Mouse (Mus musculus): ENCODE data around the gene Trim11. TPM values are rescaled to one million over a fixed set of nuclear protein-coding genes. Genes with fewer than 3 reads are reported as not detected.
A peak's percentile ranks its signal among the peaks of the same experiment; 100 is the strongest.

Gene Trim11
- polyA plus RNA-seq, 1 experiment from 2014 or later: 36.1 TPM

DNA sequence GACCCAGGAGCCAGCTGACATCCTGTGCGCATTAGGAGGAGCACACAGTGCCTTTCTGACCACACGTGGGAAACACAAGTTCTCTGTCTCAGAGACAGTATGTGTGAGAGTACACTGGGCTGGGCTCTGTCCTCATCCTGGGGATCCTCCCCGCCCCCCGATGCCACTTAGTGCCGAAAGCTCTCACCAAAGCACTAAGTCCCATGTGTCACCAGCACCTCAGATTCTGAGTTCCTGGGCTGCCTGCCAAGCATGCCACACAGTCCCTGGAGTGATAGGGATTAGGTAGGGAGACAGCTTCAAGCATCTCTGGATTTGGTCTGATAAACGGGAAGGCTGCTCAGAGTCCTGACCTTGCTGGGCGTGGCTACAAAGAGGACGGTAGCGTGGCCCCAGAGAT lies 12.9 kb downstream of the Trim11 start:
- 36% methylated on average over 9 of the region's 9 CpGs for WGBS
- peak overlapping the region; percentile 3; the same call in 1 of the 2 replicates for H3K9ac ChIP-seq (ENCODE audit: low read length)
- peaks cover 66% of the 10 kb centered on the region for H3K36me3 ChIP-seq (ENCODE audit: control insufficient read depth, insufficient read depth, low read length)
- peaks cover 68 to 93% of the 10 kb centered on the region in 2 experiments for H3K4me1 ChIP-seq (ENCODE audit: control insufficient read depth in 2 of 2, insufficient read depth in 2 of 2, low read length in 2 of 2)
- H3K27me3 ChIP-seq (ENCODE audit: control insufficient read depth, insufficient read depth, low read length): no peaks in the 10 kb centered on the region
- no peaks in the 10 kb centered on the region for H3K9me3 ChIP-seq (ENCODE audit: control insufficient read depth, low read length)
- peak overlapping the region; percentile 91 to 97 for H3K27ac ChIP-seq (replicated peaks in 1 of 2; ENCODE audit: control insufficient read depth in 1 of 2, insufficient read depth in 1 of 2, low read depth in 2 of 2, low read length in 2 of 2)
- H3K4me2 ChIP-seq (ENCODE audit: low read length): peak overlapping the region; percentile 18; the same call in 1 of the 2 replicates
- no peak overlapping the region for H3K4me3 ChIP-seq (ENCODE audit: control insufficient read depth in 1 of 2, insufficient read depth in 1 of 2, low read depth in 1 of 2, low read length in 2 of 2)
- ATAC-seq (ENCODE audit: insufficient number of reproducible peaks, insufficient read depth, low FRiP score, low read depth): peak; percentile 81

DNA sequence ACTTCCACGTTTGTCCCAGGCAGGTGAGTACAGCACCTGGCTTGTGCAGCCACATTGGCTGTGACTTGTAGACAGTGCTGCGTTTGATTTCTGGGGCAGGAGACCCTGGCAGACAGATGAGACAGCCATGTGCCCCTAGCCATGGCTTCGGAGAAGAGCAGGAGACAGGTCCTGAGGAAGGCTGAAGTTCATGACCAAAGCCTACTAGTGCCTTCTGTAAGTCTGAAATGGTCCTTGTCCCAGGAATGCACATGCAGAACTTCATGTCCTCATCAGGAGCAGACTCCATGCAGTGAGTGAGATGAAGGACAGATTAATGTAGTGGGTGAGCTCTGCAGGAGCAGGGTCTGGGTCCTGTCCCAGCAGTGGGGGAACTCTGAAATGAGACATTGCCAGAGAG lies 14.0 kb downstream of the Trim11 start:
- Histone ChIP-seq H3K36me3 (ENCODE audit: control insufficient read depth, insufficient read depth, low read length) (peaks cover 66% of the 10 kb centered on the region), H3K27ac (replicated peaks in 1 of 2; ENCODE audit: control insufficient read depth in 1 of 2, insufficient read depth in 1 of 2, low read depth in 2 of 2, low read length in 2 of 2) (peak overlapping the region; percentile 6 to 97; a peak in 3 of 4 replicates)

DNA sequence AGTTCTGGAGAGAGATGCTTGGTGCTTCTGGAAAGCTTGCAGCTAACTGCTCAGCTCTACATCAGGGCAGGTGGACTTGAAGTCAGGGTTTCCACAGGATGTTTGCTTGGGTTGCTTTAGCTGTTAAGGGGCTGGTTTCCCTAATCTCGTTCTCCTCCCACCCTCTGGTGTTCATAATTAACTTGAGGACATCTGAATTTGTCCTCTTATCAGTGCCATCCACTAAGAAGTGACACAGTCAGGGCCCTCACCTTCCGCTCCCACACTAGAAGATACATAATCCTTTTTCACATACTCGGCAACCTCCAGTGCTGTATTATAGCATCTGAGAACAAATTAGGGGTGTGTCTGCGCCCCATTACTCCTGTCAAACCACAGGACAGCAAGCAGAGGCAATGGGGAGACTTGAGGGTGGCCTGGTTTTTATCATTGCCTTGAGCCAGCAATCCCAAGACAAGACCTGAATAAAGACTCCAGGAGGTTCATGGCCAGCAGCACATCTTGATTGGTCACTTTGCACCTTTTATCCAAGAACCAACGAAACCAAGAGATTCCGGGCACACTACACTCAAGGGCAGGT lies 15.3 kb downstream of the Trim11 start:
- Histone ChIP-seq H3K4me1 (ENCODE audit: control insufficient read depth in 2 of 2, insufficient read depth in 2 of 2, low read length in 2 of 2) (peaks cover 53 to 92% of the 10 kb centered on the region in 2 experiments), H3K9ac (ENCODE audit: low read length) (peak overlapping the region; percentile 45), H3K4me2 (ENCODE audit: low read length) (no peak overlapping the region)

More for the DNA sequence above, 14.0 kb downstream of the Trim11 start:
- Histone ChIP-seq H3K9ac (ENCODE audit: low read length) (peak overlapping the region; percentile 55), H3K4me1 (ENCODE audit: control insufficient read depth in 2 of 2, insufficient read depth in 2 of 2, low read length in 2 of 2) (peaks cover 57 to 92% of the 10 kb centered on the region in 2 experiments), H3K4me3 (ENCODE audit: control insufficient read depth in 1 of 2, insufficient read depth in 1 of 2, low read depth in 1 of 2, low read length in 2 of 2) (no peak overlapping the region), H3K27me3 (ENCODE audit: control insufficient read depth, insufficient read depth, low read length) (no peaks in the 10 kb centered on the region), H3K4me2 (ENCODE audit: low read length) (no peak overlapping the region), H3K9me3 (ENCODE audit: control insufficient read depth, low read length) (no peaks in the 10 kb centered on the region)
- no peak for ATAC-seq (ENCODE audit: insufficient number of reproducible peaks, insufficient read depth, low FRiP score, low read depth)
- WGBS: 76% methylated on average over 3 of the region's 3 CpGs

DNA sequence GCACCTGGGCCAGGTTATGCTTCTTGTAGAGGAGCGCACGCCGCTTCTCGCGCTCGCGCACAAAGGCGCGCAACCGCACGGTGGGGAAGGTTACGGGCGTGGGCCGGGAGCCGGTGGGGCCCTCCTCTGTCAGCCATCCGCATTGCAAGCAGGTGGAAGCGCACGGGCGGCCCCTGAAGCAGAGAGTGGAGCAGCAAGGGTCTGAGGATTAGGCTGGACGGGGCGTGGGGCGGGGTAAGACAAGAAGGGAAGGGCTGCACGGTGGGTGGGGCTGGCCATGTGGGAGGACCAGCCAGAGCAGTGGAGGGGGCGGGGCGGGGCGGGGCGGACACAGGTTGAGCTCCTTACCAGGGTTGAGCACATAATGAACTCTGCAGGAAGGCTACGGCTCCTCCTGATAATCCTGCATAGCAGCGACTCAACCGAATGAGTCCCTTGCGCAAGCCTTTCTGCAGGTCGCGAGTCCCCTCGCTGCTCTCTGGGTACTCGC lies 16.5 kb downstream of the Trim11 start:
- 0 out of 2 replicates have a peak, but pooled peaks have one; percentile 14 for ATAC-seq (ENCODE audit: insufficient number of reproducible peaks, insufficient read depth, low FRiP score, low read depth)
- H3K27ac ChIP-seq (replicated peaks in 1 of 2; ENCODE audit: control insufficient read depth in 1 of 2, insufficient read depth in 1 of 2, low read depth in 2 of 2, low read length in 2 of 2): peak overlapping the region in 1 of 2 experiments; percentile 97; a peak in 2 of 4 replicates
- peaks cover 59 to 93% of the 10 kb centered on the region in 2 experiments for H3K4me1 ChIP-seq (ENCODE audit: control insufficient read depth in 2 of 2, insufficient read depth in 2 of 2, low read length in 2 of 2)
- H3K4me2 ChIP-seq (ENCODE audit: low read length): peak overlapping the region; percentile 62
- H3K9me3 ChIP-seq (ENCODE audit: control insufficient read depth, low read length): no peaks in the 10 kb centered on the region
- peak overlapping the region in 1 of 2 experiments; percentile 29; a peak in 2 of 4 replicates for H3K4me3 ChIP-seq (ENCODE audit: control insufficient read depth in 1 of 2, insufficient read depth in 1 of 2, low read depth in 1 of 2, low read length in 2 of 2)
- 5% methylated on average over 35 of the region's 35 CpGs for WGBS
- H3K36me3 ChIP-seq (ENCODE audit: control insufficient read depth, insufficient read depth, low read length): peaks cover 47% of the 10 kb centered on the region
- H3K9ac ChIP-seq (ENCODE audit: low read length): peak overlapping the region; percentile 45; the same call in 1 of the 2 replicates
- no peaks in the 10 kb centered on the region for H3K27me3 ChIP-seq (ENCODE audit: control insufficient read depth, insufficient read depth, low read length)

More for the DNA sequence above, 15.3 kb downstream of the Trim11 start:
- no peak for ATAC-seq (ENCODE audit: insufficient number of reproducible peaks, insufficient read depth, low FRiP score, low read depth)
- Histone ChIP-seq H3K27ac (replicated peaks in 1 of 2; ENCODE audit: control insufficient read depth in 1 of 2, insufficient read depth in 1 of 2, low read depth in 2 of 2, low read length in 2 of 2) (peak overlapping the region in 1 of 2 experiments; percentile 97; a peak in 1 of 4 replicates), H3K36me3 (ENCODE audit: control insufficient read depth, insufficient read depth, low read length) (peaks cover 59% of the 10 kb centered on the region), H3K9me3 (ENCODE audit: control insufficient read depth, low read length) (no peaks in the 10 kb centered on the region), H3K4me3 (ENCODE audit: control insufficient read depth in 1 of 2, insufficient read depth in 1 of 2, low read depth in 1 of 2, low read length in 2 of 2) (no peak overlapping the region), H3K27me3 (ENCODE audit: control insufficient read depth, insufficient read depth, low read length) (no peaks in the 10 kb centered on the region)
- WGBS: 50% methylated on average over 6 of the region's 6 CpGs

DNA sequence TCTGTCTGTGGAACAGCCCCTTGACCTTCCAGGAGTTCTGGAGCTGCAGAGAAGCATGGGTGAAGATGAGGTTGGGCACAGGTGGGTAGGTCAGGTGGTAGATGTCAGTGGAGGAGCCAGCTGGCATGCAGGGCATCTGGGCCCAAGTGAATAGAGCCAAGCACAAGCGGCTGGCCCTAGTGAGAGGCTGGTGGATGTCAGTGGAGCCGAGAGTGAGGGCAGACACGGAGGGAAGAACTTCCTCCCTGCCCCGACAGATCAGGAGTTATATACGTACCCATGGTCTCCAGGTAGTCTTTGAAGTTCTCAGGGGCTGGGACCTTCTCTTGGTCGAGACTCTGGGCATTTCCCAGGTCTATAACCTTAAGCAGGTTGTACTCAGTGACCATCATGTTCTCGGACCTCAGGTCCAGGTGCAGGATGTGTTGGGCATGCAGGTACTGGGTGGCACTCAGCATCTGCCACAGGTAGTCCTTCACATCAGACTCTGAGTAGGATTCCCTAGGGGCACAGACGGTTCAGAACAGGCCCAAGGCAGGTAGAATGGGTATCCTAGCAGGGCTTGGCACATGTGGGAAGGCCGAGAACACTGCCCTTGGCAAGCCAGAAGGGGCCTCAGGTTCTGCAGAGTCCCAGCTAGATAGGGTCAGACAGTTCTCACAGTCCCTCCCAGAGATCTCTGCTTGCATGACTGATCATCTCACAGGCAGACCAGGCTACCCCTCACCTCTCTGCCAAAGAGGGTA lies 17.3 kb downstream of the Trim11 start:
- ATAC-seq (ENCODE audit: insufficient number of reproducible peaks, insufficient read depth, low FRiP score, low read depth): no peak
- Histone ChIP-seq H3K27me3 (ENCODE audit: control insufficient read depth, insufficient read depth, low read length) (no peaks in the 10 kb centered on the region), H3K4me2 (ENCODE audit: low read length) (no peak overlapping the region), H3K36me3 (ENCODE audit: control insufficient read depth, insufficient read depth, low read length) (peaks cover 39% of the 10 kb centered on the region), H3K4me3 (ENCODE audit: control insufficient read depth in 1 of 2, insufficient read depth in 1 of 2, low read depth in 1 of 2, low read length in 2 of 2) (no peak overlapping the region), H3K9me3 (ENCODE audit: control insufficient read depth, low read length) (no peaks in the 10 kb centered on the region), H3K4me1 (ENCODE audit: control insufficient read depth in 2 of 2, insufficient read depth in 2 of 2, low read length in 2 of 2) (peaks cover 59 to 93% of the 10 kb centered on the region in 2 experiments), H3K9ac (ENCODE audit: low read length) (no peak overlapping the region), H3K27ac (replicated peaks in 1 of 2; ENCODE audit: control insufficient read depth in 1 of 2, insufficient read depth in 1 of 2, low read depth in 2 of 2, low read length in 2 of 2) (no peak overlapping the region)
- 83% methylated on average over 9 of the region's 9 CpGs for WGBS

DNA sequence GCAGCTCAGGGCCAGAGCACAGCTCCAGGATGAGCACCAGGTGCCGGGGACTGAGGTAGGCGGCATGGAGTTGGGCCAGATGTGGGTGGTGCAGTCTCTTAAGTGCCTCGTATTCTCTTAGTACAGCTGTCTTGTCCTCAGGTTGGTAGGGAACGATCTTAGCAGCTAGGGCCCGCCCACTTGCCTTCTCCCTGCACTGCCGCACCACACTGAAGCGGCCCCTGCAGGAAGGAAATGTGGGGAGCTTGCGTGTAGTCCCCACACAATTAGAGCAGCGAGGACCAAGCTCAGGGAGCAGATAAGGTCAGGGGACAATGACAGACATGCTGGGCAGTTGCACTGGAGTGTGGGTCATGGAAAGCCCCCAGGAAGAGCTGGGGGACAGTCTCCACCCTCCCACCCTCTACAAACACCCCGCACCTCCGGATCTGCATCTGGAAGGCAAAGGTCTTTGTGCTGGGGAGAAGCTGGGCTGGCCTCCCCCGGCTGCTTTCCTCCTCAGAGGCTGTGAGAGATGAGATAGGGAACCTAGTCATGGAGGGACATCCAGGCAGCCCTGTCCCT lies 18.0 kb downstream of the Trim11 start:
- no peak overlapping the region for H3K27ac ChIP-seq (replicated peaks in 1 of 2; ENCODE audit: control insufficient read depth in 1 of 2, insufficient read depth in 1 of 2, low read depth in 2 of 2, low read length in 2 of 2)
- 49% methylated on average over 12 of the region's 12 CpGs for WGBS

DNA sequence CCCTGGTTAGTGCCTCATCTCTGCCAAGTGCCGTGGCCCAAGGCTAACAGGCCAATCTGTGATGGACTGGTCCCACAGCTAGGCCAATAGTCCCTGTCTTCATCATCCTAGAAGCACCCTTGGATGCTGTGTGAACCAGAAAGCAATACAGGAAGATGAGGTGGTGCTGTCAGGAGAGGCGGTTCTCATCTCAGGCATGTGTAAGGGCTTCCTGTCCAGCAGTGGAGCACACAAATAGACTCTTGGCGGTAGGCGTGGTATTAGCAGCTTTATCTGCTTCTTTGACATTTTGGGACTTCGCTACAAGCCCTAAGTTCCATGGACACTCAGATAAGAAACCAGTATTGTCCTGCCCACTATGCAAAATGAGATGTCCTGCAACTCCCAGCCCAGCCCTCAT lies 19.6 kb downstream of the Trim11 start:
- 44% methylated on average over 5 of the region's 5 CpGs for WGBS
- no peak for ATAC-seq (ENCODE audit: insufficient number of reproducible peaks, insufficient read depth, low FRiP score, low read depth)
- Histone ChIP-seq H3K9me3 (ENCODE audit: control insufficient read depth, low read length) (no peaks in the 10 kb centered on the region), H3K4me1 (ENCODE audit: control insufficient read depth in 2 of 2, insufficient read depth in 2 of 2, low read length in 2 of 2) (peaks cover 68 to 95% of the 10 kb centered on the region in 2 experiments), H3K36me3 (ENCODE audit: control insufficient read depth, insufficient read depth, low read length) (peaks cover 34% of the 10 kb centered on the region), H3K9ac (ENCODE audit: low read length) (peak overlapping the region; percentile 82; the same call in 1 of the 2 replicates), H3K4me3 (ENCODE audit: control insufficient read depth in 1 of 2, insufficient read depth in 1 of 2, low read depth in 1 of 2, low read length in 2 of 2) (no peak overlapping the region), H3K27me3 (ENCODE audit: control insufficient read depth, insufficient read depth, low read length) (no peaks in the 10 kb centered on the region), H3K4me2 (ENCODE audit: low read length) (peak overlapping the region; percentile 73), H3K27ac (replicated peaks in 1 of 2; ENCODE audit: control insufficient read depth in 1 of 2, insufficient read depth in 1 of 2, low read depth in 2 of 2, low read length in 2 of 2) (peak overlapping the region in 1 of 2 experiments; percentile 94; a peak in 1 of 4 replicates)

More for the DNA sequence above, 18.0 kb downstream of the Trim11 start:
- Histone ChIP-seq H3K4me3 (ENCODE audit: control insufficient read depth in 1 of 2, insufficient read depth in 1 of 2, low read depth in 1 of 2, low read length in 2 of 2) (no peak overlapping the region), H3K27me3 (ENCODE audit: control insufficient read depth, insufficient read depth, low read length) (no peaks in the 10 kb centered on the region), H3K4me1 (ENCODE audit: control insufficient read depth in 2 of 2, insufficient read depth in 2 of 2, low read length in 2 of 2) (peaks cover 60 to 96% of the 10 kb centered on the region in 2 experiments), H3K9ac (ENCODE audit: low read length) (peak overlapping the region; percentile 49; the same call in 1 of the 2 replicates), H3K9me3 (ENCODE audit: control insufficient read depth, low read length) (no peaks in the 10 kb centered on the region), H3K4me2 (ENCODE audit: low read length) (no peak overlapping the region), H3K36me3 (ENCODE audit: control insufficient read depth, insufficient read depth, low read length) (peaks cover 39% of the 10 kb centered on the region)
- ATAC-seq (ENCODE audit: insufficient number of reproducible peaks, insufficient read depth, low FRiP score, low read depth): no peak

All from heart, embryonic 14.5 days (tissue).